8 mouse cellular contexts compared by ENCODE assay signal in the genomic region with DNA sequence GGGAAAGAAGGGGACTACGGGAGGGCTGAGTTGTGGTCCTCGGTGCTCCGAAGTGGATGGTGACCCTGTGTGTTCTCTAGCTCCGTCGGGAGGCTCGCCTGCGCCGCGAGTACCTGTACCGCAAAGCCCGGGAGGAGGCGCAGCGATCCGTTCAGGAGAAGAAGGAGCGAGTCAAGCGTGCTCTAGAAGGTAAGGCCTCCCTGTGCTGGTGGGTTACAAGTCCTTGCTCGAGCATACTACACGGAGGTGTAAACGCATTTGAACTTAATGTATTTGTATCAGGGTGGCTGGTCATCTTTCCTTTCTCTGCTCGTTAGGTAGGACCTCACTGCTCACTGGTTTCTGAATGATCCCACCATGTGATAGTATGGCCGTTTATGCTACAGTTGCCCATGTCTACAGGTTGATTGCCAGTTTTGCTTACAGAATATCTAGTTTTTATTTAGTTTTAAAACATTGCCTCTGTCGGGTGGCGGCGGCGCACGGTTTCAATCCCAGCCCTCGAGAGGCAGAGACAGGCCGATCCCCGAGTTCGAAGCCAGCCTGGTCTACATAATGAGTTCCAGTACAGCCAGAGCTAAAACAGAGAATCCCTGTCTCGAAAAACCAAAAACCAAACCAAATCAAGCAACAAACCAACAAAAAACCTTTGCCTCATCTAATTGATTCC. TPM values are rescaled to one million over a fixed set of nuclear protein-coding genes. Genes with fewer than 3 reads are reported as not detected.
DNase-seq lines count a peak whose midpoint lies in the region; ATAC-seq and TF ChIP-seq lines count a peak whose summit lies in the region.

No protein-coding gene starts in this region.

- TF ChIP-seq CTCF in lung, adult 2 months (IDR thresholded peaks at IDR 0.05; ENCODE audit: insufficient read depth, low read length) = peak; percentile 30; the same call in 1 of the 2 replicates

- H3K9me3 ChIP-seq in forebrain, embryonic 15.5 days = no peaks in the 10 kb centered on the region
- no peaks in the 10 kb centered on the region for H3K9me3 ChIP-seq in liver, embryonic 16.5 days (replicated peaks; ENCODE audit: control insufficient read depth, low read length)

- WGBS in lung, adult 2 months = 7% methylated on average over 31 of the region's 31 CpGs
- WGBS in forebrain, embryonic 15.5 days = 9% methylated on average over 31 of the region's 31 CpGs
- 3% methylated on average over 31 of the region's 31 CpGs for WGBS in liver, embryonic 16.5 days (ENCODE audit: insufficient replicate concordance)

- H3K27me3 ChIP-seq in forebrain, embryonic 15.5 days = no peaks in the 10 kb centered on the region
- no peaks in the 10 kb centered on the region for H3K27me3 ChIP-seq in liver, embryonic 16.5 days (ENCODE audit: control insufficient read depth, insufficient read depth, low read depth, low read length)

- H3K4me2 ChIP-seq in forebrain, embryonic 15.5 days (replicated peaks) = peak overlapping the region; percentile 61
- peak overlapping the region; percentile 73 for H3K4me2 ChIP-seq in liver, embryonic 16.5 days (ENCODE audit: low read depth, low read length)

- peak overlapping the region; percentile 50 for H3K27ac ChIP-seq in brown adipose tissue, adult 24 weeks (replicated peaks; ENCODE audit: low read depth, low read length)
- H3K27ac ChIP-seq in forebrain, embryonic 15.5 days (replicated peaks) = peak overlapping the region; percentile 78
- H3K27ac ChIP-seq in liver, embryonic 16.5 days (ENCODE audit: low read length) = peak overlapping the region; percentile 59

- peak overlapping the region; percentile 71 for H3K4me3 ChIP-seq in lung, adult 2 months (replicated peaks; ENCODE audit: extremely low read depth, low read depth, low read length)
- peak overlapping the region; percentile 84 for H3K4me3 ChIP-seq in brown adipose tissue, adult 24 weeks (ENCODE audit: insufficient read depth, low read depth, low read length)
- peak overlapping the region; percentile 70 for H3K4me3 ChIP-seq in forebrain, embryonic 15.5 days
- H3K4me3 ChIP-seq in liver, embryonic 16.5 days (ENCODE audit: low read depth, low read length) = peak overlapping the region; percentile 73

- no peak for DNase-seq in lung, adult 2 months
- no peak for DNase-seq in lung, postnatal 36 days
- DNase-seq in layer of hippocampus, postnatal 10 days (ENCODE audit: low spot score in 2 of 2) = no peak
- no peak for DNase-seq in urinary bladder, adult 2 months (ENCODE audit: low spot score)
- DNase-seq in layer of hippocampus, adult 11-12 months (ENCODE audit: low spot score) = no peak

- TF ChIP-seq POLR2A in lung, adult 2 months (IDR thresholded peaks at IDR 0.05; ENCODE audit: borderline replicate concordance, extremely low read depth, low read depth, low read length) = no peak

- peak overlapping the region; percentile 51 for H3K9ac ChIP-seq in forebrain, embryonic 15.5 days (replicated peaks)
- peak overlapping the region; percentile 65 for H3K9ac ChIP-seq in liver, embryonic 16.5 days (ENCODE audit: low read depth, low read length)

- peak; percentile 42; the same call in 1 of the 2 replicates for ATAC-seq in forebrain, embryonic 15.5 days (replicated peaks)
- 0 out of 2 replicates have a peak, but pooled peaks have one; percentile 8 for ATAC-seq in liver, embryonic 16.5 days (ENCODE audit: low read depth)

- peaks cover 2% of the 10 kb centered on the region; the same call in 1 of the 2 replicates for H3K4me1 ChIP-seq in lung, adult 2 months (ENCODE audit: control insufficient read depth, insufficient read depth, low read length)
- H3K4me1 ChIP-seq in brown adipose tissue, adult 24 weeks (ENCODE audit: control insufficient read depth, insufficient read depth, insufficient read length, low read length) = peaks cover 5% of the 10 kb centered on the region
- peaks cover 25% of the 10 kb centered on the region for H3K4me1 ChIP-seq in forebrain, embryonic 15.5 days
- H3K4me1 ChIP-seq in liver, embryonic 16.5 days (ENCODE audit: control insufficient read depth, low read depth, low read length) = peaks cover 21% of the 10 kb centered on the region

- peaks cover 32% of the 10 kb centered on the region for H3K36me3 ChIP-seq in forebrain, embryonic 15.5 days
- H3K36me3 ChIP-seq in liver, embryonic 16.5 days (ENCODE audit: control insufficient read depth, insufficient read depth) = peaks cover 24% of the 10 kb centered on the region

RNA-seq across cellular contexts. Expression of gene Imp4, which starts 0.4 kb away (rescaled TPM):
- polyA plus RNA-seq in lung, adult 2 months (2012; rRNA removed) = 29.2 and 45.3 TPM in 2 replicates
- 38.0 and 43.0 TPM in 2 replicates for polyA plus RNA-seq in brown adipose tissue, adult 24 weeks (2012; ENCODE audit: insufficient read depth, insufficient read length, missing spikeins)
- 62.1 and 66.7 TPM in 2 replicates for polyA plus RNA-seq in forebrain, embryonic 15.5 days (2015; fragmentation: Nextera tagmentation; extraction: Ambion mirVana)
- 44.6 and 46.8 TPM in 2 replicates for polyA plus RNA-seq in liver, embryonic 16.5 days (2015; fragmentation: Nextera tagmentation; extraction: Ambion mirVana)
- total RNA-seq in layer of hippocampus, postnatal 10 days (2021) = 10 to 100 TPM; 28.5 to 29.6 TPM
- polyA plus RNA-seq in urinary bladder, adult 2 months (2012; rRNA removed) = 25.4 TPM in 2 replicates

RNA-seq across cellular contexts. Expression of gene Ccdc115, which starts 0.6 kb away (rescaled TPM):
- 21.8 and 21.9 TPM in 2 replicates for polyA plus RNA-seq in lung, adult 2 months (2012; rRNA removed)
- polyA plus RNA-seq in brown adipose tissue, adult 24 weeks (2012; ENCODE audit: insufficient read depth, insufficient read length, missing spikeins) = 13.9 and 15.4 TPM in 2 replicates
- 69.2 and 70.9 TPM in 2 replicates for polyA plus RNA-seq in forebrain, embryonic 15.5 days (2015; fragmentation: Nextera tagmentation; extraction: Ambion mirVana)
- 20.8 and 23.0 TPM in 2 replicates for polyA plus RNA-seq in liver, embryonic 16.5 days (2015; fragmentation: Nextera tagmentation; extraction: Ambion mirVana)
- 10 to 100 TPM; 18.6 to 21.9 TPM for total RNA-seq in layer of hippocampus, postnatal 10 days (2021)
- 34.3 and 41.4 TPM in 2 replicates for polyA plus RNA-seq in urinary bladder, adult 2 months (2012; rRNA removed)

RNA-seq across cellular contexts. Expression of gene Ptpn18, which starts 19.5 kb away (rescaled TPM):
- 95.1 and 177 TPM in 2 replicates for polyA plus RNA-seq in lung, adult 2 months (2012; rRNA removed)
- 4.3 and 10.1 TPM in 2 replicates for polyA plus RNA-seq in brown adipose tissue, adult 24 weeks (2012; ENCODE audit: insufficient read depth, insufficient read length, missing spikeins)
- 3.9 and 8.0 TPM in 2 replicates for polyA plus RNA-seq in forebrain, embryonic 15.5 days (2015; fragmentation: Nextera tagmentation; extraction: Ambion mirVana)
- polyA plus RNA-seq in liver, embryonic 16.5 days (2015; fragmentation: Nextera tagmentation; extraction: Ambion mirVana) = 16.7 and 19.2 TPM in 2 replicates
- total RNA-seq in layer of hippocampus, postnatal 10 days (2021) = 1 to 10 TPM; 3.3 to 3.8 TPM
- 21.8 and 33.6 TPM in 2 replicates for polyA plus RNA-seq in urinary bladder, adult 2 months (2012; rRNA removed)

RNA-seq across cellular contexts. Expression of gene Prss39, which starts 58.1 kb away (rescaled TPM):
- polyA plus RNA-seq in lung, adult 2 months (2012; rRNA removed) = 0.14 TPM in 1 of 2 replicates, not detected in the other
- polyA plus RNA-seq in brown adipose tissue, adult 24 weeks (2012; ENCODE audit: insufficient read depth, insufficient read length, missing spikeins) = not detected in 2 replicates
- not detected in 2 replicates for polyA plus RNA-seq in forebrain, embryonic 15.5 days (2015; fragmentation: Nextera tagmentation; extraction: Ambion mirVana)
- polyA plus RNA-seq in liver, embryonic 16.5 days (2015; fragmentation: Nextera tagmentation; extraction: Ambion mirVana) = not detected in 2 replicates
- total RNA-seq in layer of hippocampus, postnatal 10 days (2021) = not detected
- not detected in 2 replicates for polyA plus RNA-seq in urinary bladder, adult 2 months (2012; rRNA removed)
